Mouse (Mus musculus): ENCODE measurements around the gene Carm1.

The Carm1 gene

DNA sequence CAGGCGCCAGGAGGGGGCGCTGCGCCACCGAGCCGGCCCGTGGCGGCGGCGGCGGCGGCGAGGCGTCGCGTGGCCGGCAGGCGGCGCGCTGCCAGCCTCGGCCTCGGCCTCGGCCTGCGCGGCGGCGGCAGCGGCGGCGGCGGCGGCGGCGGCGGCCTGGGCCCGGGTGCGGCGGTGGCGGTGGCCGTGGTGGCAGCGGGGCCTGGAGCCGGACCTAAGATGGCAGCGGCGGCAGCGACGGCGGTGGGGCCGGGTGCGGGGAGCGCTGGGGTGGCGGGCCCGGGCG is at the start of gene Carm1:
Gene Carm1 (plus strand): TSS at position 106 of the 286 bp plus-strand sequence.
- no peak for DNase-seq (ENCODE audit: low read depth, low spot score)

DNA sequence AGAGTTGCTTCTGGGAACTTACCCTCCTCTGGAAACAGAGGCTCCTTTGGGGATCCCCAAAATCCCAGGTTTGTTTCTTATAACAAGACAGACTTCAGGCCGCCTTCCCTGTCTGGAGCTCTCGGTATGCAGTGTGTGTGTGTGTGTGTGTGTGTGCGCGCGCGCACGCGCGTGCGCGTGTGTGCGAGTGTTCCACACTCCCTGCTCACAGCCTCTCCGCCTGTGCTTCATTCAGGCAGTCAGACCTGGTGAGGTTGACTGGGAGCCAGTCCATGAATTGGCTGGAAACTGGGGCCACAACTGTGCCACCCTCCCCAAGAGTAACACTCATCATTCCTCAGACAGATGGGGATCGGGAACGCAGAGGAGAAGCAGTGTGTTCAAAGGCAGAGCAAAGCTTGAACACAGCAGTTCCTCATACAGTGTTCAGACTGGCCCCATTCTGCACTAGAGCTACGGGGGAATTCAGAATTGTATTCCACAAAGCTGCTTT is 49.6 kb upstream of the Carm1 start:
- DNase-seq (ENCODE audit: low read depth, low spot score), result no peak

DNA sequence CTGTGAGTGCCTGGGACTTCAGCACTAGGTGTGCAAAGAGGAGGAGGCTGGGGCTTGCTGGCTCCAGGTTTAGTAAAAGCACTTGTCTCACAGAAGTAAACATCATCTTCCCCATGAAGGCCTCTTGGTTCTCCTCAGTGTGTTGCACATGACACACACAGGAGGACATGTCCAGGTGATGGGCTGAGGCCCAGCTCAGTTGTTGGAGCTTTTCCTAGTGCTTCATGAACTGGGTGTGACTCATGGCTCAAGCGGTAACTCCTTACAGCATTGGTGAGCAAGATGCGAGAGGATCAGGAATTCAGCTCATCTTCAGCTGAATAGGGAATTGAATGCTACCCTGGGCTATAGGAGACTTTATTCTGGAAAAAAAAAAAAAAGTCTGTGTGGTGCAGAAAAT is 49.0 kb upstream of the Carm1 start:
- no peak for DNase-seq (ENCODE audit: low read depth, low spot score)

DNA sequence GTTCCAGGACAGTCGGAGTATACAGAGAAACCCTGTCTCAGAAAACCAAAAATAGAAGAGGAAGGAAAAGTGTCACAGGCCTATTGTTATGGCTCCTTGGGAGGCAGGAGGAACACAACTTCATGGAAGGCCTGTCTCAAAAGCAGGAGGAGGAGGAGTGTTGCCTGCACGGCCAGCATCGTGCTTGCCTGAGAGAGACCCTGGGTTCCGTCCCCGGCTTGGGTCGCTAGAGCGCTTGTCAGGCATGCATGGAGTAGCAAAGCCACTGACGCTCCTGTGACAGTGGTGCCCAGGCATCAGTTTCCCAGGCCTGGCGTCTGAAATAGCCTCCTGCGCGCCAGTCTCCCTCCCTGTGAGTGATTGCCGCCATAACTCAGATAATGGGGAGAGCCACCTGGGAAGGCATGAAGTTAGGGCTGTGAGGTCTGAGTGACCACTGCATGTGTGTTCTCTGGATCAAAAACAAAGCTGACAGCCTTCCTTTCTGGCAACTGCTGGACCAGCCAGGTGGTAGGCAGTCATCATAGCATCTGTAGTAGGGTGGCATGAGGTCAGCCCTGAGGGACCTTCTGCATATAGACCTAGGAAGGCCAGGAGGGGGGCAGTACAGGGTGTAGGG is 48.3 kb upstream of the Carm1 start:
- DNase-seq (ENCODE audit: low read depth, low spot score), result no peak

DNA sequence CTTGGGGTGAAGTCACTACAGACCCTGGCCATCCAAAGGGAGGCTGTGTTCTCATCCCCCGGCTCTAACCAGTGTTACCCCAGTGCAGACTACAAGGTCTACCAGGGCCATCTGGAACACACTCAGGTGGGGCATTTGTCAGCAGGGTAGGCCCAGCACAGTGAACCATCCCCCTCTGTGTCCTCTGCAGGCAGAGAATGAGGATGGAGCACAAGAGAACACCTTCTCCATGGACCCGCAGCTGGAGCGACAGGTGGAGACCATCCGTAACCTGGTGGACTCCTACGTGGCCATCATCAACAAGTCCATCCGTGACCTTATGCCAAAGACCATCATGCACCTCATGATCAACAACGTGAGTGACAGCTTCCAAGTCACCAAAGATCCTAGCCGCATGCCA is 43.3 kb upstream of the Carm1 start:
- DNase-seq (ENCODE audit: low read depth, low spot score), result no peak

DNA sequence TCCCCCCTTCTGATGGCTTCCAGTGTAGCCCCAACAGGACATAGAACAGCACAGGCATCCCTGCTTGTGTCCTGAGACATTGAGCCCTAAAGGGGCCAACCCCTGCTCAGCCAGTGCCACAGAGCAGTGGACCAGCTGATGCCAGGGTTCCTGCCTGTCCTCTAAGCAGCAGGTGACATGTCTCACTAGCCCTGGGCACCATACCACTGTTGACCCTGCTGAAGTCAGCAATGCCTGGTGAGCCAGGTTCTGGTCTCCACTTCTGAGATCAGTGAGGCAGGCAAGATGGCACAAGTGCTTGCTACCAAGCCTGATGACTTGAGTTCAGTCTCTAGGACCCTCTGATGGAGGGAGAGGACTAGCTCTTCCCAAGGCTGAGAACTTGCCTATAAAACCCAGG is 40.9 kb upstream of the Carm1 start:
- DNase-seq (ENCODE audit: low read depth, low spot score), result no peak

DNA sequence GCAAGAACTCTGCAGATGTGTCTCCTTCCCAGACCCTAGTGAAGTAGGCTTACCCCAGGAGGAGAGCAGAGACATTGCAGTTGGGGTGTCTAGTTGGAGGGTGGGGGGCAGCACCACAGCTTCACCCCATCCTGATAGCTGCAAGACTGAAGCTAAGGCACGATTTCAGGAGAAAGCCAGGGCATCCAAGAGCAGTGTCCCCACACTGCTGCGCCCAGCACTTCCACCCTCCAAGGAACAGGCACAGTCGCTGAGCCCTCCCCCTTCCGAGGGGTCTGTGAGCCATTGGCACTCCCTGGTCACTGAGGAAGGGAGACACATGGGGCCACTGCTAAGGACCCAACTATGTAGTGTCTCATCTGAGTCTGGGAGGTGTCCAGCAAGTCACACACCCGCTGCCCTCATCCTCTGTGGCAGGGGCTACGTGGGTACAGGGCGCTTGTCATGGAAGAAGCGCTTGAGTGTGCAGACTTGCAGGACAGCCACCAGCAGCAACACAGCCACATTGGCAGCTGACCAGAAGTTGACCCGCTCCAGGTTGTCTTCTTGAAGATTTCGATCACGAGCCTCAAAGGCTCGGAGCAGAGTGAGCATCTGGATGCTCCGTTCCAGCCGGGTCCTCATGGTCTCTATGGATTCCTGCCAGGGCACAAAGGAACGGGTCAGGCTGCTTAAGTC is 38.8 kb upstream of the Carm1 start:
- DNase-seq (ENCODE audit: low read depth, low spot score), result no peak

DNA sequence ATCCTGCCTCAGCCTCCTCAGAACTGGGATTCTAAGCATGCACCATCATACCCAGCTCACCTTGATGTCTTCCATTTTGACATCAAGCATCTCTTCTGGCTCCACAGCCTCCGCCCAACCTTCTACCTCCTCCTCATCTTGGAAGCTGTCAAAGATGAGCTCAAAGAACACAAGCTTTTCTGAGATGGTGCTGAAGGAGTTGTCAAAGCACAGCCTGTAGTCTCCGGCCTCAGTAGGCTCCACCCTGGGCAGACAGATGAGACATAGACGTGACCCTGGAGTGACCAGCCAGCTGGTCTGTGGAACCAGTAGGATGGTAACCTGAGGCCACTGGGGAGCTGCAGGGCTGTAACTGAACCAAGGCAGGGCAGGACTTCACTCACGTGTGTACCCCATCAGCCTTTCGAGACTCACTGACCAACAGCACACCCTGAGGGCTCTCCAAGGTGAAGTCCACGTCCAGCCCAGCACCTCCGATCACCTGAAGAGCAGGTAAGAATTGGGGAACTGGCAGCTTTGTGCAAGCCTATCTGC is 37.8 kb upstream of the Carm1 start:
- no peak for DNase-seq (ENCODE audit: low read depth, low spot score)

DNA sequence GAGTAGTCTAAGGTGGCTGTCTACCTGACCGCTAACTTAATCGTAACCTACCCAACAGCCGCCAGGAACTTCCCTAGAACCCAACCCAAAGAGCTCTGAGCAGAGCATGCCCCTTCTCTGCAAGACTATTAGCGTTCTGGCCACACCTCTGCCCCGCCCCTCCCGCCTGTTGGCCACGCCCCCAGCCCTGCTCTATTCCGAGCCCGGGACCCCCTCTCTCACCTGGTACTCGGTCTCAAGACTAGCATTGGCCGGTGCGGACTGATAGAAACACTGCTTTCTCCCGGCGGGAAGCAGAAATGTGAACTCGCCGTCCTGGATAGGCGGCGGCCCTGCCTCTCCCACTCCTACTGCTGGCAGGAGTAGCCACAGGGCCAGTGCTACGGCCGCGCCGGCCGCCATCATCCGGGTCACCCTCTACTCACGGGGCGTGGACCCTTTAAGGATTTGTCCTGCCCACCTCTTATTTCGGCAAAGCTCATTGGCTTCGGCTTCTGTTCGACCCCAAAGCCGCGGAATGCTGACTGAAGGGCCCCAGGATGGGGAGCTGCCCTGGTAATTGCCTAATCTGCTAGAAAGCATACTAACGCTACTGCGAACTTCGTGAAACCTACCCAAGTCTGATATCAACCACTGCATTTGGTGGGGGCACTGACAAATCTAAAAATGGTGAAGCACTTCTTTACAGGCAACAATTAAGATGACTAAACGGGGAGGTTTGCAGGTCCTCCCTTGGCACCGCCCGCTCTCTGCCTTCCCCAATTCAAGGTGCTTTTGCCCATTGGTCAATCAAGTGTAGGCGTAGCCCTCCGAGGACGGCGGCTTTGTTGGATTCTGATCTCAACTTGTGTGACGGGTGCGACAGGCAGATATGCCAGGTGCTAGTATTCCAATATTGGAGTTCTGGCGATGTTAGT is 36.7 kb upstream of the Carm1 start, which contains the start of gene Tmed1:
Gene Tmed1 (minus strand): TSS at position 481 of the 917 bp plus-strand sequence.
- peak; percentile 96 for DNase-seq (ENCODE audit: low read depth, low spot score)

DNA sequence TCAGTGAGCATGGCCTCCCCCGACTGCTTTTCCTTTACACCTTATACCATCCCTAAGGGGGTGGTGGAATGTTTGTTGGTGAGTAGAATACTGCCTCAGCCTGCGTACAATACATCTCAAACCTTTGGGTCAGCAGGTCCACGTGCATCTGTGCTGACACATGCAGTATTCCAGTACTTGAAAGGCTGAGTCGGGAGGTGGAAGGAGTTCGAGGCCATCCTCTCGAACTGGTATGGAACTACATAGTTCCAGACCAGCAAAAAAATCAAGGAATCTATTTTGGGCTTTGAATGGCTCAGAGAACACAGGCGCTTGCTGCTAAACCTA is 36.0 kb upstream of the Carm1 start:
- no peak for DNase-seq (ENCODE audit: low read depth, low spot score)

DNA sequence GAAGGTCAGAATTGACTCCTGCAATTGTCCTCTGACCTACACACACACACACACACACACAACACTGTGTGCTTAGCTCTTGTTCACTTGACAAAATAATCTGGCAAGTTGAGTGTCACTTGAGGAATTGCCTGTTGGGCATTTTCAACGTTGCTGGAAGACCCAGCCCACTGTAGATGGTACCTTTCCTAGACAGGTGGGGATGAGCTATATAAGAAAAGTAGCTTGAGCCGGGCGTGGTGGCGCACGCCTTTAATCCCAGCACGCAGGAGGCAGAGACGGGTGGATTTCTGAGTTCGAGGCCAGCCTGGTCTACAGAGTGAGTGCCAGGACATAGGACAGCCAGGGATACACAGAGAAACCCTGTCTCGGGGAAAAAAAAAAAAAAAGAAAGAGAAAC is 35.6 kb upstream of the Carm1 start:
- no peak for DNase-seq (ENCODE audit: low read depth, low spot score)

DNA sequence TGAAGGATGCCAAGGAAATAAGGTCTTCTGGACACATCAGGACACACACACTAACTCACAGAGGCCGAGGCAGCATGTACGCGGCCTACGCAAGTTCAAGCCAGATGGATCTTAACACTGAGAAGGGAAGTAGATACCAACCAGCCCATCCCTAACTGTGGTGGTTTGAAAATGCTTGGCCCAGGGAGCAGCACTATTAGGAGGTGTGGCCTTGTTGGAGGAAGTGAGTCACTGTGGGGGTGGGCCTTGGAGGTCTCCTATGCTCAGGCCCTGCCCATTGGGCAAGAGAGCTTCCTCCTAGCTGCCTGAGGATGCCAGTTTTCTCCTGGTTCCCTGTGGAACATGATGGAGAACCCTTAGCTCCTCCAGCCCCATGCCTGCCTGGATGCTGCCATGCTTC is 33.2 kb upstream of the Carm1 start:
- DNase-seq (ENCODE audit: low read depth, low spot score), result peak; percentile 33

DNA sequence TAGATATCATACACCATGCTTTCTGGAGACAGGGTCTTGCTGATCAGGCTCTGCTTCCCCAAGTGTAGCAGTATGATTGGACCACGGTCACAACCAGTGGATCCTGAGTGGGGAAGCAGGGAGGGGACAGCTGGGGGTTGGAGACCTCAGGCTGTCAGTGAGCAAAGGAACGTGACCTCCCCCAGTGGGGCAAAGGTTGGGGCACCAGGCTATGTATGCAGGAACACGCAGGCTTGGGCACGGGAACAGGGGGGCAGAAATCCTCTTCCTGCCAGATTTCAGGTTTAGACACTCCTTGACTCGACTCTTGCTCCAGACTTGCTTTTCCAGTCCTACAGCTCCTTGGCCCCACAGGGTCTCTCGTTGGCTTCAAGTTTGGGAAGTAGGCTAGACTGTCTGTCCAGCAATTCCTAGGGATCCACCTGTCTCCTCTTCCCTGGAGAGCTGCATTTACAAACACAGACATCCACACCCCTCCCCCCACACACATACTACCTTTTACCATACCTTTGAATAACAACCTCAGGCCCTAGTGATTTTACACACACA is 28.7 kb upstream of the Carm1 start:
- DNase-seq (ENCODE audit: low read depth, low spot score), result no peak

DNA sequence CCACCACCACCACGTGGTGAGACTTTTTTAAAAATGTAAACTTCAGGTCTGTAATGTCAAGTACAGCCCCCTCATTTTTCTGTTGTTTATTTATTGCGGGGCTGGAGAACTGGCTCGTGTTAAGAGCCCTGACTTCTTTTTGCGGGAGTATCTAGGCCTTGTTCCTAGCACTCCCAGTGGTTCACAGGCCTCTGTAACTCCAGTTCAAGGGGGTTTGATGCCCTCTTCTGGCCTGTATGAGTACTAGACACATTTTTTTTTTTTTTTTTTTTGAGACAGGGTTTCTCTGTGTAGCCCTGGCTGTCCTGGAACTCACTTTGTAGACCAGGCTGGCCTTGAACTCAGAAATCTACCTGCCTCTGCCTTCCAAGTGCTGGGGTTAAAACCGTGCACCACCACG is 28.0 kb upstream of the Carm1 start:
- DNase-seq (ENCODE audit: low read depth, low spot score), result peak; percentile 60

DNA sequence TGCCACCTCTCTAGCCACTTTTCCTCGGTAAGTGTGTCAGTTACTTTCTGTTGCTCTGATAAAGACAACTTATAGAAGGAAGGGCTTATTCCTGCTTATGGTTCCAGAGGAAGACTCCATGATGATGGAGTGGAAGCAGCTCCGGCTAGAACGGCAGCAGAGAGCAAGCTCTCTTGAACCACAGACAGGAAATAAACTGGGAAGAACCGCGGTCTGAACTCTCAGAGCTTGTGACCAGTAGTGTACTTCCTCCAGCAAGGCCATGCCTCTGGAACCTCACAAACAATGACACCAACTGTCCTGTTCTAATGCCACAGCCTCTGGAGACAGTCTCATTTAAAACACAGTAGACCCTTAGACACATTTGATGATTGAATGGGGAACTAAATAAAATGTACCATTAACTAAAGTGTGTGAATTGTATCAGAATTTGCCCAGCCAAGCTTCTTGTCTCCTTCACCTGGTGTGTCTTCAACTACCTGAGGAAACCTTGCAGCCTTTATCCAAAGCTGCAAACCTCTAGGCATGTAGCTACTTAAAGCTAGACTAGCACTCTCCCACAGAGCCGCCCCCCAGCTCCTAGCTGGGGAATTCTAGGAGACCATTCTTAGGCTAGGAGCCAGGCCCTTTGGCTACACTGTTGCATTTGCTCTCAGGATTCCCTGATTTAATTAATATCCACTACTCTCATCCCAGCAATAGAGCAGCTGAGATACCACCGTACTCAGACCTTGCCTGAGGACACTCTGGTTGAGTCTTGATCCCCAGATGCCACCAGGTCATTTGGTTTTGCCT is 21.4 kb upstream of the Carm1 start:
- DNase-seq (ENCODE audit: low read depth, low spot score), result no peak

DNA sequence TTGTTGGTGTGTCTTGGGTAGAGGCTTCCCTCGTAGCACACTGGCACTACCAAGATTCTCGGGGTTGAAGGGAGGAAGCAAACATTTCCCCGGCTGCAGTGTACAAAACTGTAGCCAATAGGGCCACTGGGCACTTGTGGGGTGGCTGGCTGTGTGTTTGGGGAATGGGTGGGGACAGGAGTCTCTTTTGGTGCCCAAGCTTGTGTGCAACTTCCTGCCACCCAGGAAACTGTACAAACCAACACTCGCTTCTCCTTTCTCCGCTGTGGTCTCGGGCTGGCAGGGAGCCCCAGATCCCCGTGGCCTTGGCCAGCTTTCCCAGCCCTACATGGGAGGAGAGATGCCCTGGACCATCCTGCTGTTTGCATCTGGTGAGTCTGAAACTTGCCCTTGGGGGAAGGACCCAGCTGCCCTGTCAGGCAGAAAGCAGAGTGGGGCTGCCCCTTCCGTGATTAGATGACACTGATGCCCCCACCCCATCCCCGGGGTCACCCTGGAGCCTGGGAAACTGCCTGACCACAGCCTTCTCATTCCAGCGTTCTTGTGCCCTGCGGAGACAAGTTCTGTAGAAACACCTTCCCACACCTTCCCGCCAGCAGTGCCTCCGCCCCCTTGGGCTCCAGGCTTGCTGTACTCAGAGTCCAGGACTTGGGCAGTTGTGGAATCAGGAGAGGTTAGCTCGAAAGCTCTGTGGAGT is 20.6 kb upstream of the Carm1 start, which contains the start of gene AB124611:
Gene AB124611 (plus strand): TSS at position 240 of the 697 bp plus-strand sequence.
- no peak for DNase-seq (ENCODE audit: low read depth, low spot score)

DNA sequence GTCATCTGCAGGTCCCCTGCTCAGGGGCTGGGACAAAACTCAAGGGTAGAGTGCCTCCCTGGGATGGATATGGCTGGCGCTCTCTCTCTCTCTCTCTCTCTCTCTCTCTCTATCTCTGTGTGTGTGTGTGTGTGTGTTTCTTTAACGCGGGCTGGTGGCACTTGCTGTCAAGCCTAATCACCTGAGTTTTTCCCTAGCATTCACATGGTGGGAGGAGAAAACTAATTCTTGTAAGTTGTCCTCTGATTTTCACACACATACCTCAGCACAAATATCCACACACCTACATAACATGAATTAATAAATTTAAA is 20.1 kb upstream of the Carm1 start:
- DNase-seq (ENCODE audit: low read depth, low spot score), result no peak

DNA sequence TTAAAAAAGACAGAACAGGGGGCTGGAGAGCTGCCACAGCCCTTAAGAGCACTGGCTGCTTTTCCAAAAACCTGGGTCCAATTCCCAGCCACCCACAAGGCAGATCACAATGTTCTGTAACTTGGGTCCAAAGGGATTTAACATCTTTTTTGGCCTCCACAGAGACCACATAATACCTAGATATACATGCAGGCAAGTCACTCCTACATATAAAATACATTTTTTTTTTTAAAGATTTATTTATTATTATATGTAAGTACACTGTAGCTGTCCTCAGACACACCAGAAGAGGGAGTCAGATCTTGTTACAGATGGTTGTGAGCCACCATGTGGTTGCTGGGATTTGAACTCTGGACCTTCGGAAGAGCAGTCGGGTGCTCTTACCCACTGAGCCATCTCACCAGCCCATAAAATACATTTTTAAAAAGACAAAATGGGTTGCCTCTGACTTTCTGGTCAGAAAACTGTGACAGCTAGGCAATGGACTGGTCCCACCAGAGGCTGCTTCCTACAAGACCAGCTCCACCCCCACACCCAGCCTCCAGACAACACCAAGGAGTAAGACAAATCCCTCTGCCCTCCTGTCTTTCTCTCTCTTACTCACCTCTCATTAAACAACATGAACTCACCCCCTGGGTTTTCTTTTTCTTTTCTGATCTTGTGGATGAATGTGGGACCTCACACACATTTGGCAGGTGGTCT is 19.4 kb upstream of the Carm1 start:
- DNase-seq (ENCODE audit: low read depth, low spot score), result no peak

DNA sequence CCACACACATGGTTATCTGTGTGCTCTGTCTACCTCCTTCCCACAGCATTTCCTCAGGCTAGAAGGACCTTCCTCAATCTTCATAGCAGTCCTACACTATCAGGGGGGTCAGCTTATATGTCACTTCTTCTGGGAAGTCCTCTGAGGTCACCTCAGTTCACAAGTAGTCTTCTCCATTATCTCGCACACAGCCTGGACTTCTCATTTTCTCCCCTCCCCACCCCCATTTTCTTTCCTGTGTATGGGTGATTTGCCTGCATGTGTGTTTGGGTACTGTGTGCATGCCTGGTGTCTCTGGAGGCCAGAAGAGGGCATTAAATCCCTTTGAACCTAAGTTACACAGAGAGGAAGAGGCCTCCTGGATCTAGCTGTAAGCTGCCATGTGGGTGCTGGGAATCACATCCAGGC is 18.8 kb upstream of the Carm1 start:
- no peak for DNase-seq (ENCODE audit: low read depth, low spot score)

DNA sequence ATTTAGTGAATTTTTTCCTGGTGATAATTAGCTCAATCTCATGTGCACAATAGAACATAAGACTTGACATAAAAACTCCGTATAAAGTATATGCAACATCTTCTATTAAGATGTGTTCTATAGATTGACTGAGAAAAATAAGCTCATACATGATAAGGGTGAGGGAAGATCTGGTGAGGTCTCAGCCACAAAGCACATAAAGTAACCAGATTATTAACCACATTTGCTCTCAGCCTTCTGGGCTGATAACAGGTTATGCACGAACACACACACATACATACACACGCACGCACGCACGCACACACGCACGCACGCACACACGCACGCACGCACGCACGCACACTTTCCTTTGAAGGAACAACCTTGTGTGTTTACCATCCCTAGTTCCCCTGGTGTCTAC is 10.2 kb upstream of the Carm1 start:
- no peak for DNase-seq (ENCODE audit: low read depth, low spot score)

All from ES-CJ7 (cell line).